Mouse (Mus musculus): ENCODE results near the gene Pcdh20.

The Pcdh20 gene

DNA sequence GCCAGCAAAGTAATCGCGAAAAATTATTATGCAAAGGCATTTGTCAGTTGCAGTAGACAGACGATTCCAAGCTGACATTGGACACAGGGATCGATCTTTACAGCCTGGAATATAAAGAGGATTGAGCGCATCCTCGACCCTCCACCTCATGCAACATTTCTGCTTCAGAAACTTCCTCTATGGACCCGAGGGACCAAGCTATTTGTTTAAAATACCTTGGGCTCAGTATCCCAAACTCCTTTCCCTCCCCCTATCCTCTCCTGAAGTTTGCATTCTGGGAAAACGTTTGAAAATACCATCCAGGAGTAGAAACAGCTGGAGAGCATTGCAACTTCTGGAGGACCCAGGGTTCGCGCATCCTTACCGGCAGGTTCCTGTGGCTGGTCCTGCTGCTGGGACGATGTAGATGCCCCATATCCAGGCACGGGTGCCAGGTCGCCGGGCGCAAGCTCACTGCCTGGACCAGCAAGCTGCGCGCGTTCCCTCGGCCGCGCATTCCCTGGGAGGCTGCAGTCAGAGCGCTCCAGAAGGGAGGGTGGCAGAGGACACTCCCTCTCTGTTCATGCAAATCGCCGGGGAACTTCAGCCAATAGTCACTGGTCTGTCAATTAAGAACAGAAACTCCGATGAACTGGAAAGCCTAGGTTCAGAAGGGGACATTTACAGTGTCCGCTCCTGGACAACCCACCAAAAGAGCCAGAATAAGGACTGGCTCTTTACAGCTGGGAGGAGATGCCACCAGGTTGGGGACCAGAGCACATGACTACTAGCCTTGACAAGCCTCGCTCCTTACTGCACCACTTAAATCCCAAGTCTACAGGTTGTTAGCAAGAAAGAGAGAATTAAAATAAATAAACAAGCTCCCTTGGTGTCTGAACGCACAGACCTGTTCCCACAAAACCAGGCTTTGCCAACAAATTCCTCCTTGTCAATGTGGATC, at the start of gene Pcdh20:
Pcdh20 (minus strand) TSS at position 902 of the 940 bp plus-strand sequence.
- in situ Hi-C loops (cut with MboI, MseI): loop anchor here in 1 of 2 experiments (25.0 kb wide), 1 partner anchor 1008 kb away; no protein-coding TSS in a partner anchor

DNA sequence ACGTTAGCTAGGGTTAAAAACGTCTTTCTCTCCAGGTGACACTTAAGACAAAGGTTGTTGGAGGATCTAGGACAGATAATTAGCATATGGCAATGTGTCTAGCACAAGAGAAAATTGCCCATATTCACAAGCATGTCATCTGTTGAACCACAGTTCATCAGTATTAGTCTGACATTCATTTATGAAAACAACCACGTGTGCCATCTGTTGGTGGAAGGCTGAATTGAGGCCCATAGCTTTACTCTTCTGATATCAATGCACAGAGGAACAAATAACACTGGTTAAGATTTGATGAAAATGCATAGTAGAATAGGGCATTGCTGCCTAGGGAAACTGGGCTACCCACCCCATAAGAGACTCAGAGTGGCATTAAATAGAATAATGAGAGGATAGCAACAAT, 8.7 kb upstream of the Pcdh20 start:
- in situ Hi-C loops (cut with MboI, MseI): loop anchor here in 1 of 2 experiments (10.0 kb wide), 1 partner anchor 495 kb away; no protein-coding TSS in a partner anchor

GRCm38 (mm10) chr14:88469956-88470355, 1.2 kb downstream of the Pcdh20 start:
- in situ Hi-C loops (cut with MboI, MseI): loop anchor here in 1 of 2 experiments (25.0 kb wide), 1 partner anchor 1008 kb away; no protein-coding TSS in a partner anchor

GRCm38 (mm10) chr14:88469361-88469760, 1.8 kb downstream of the Pcdh20 start:
- in situ Hi-C loops (cut with MboI, MseI): loop anchor here in 1 of 2 experiments (25.0 kb wide), 1 partner anchor 1007 kb away; no protein-coding TSS in a partner anchor

DNA sequence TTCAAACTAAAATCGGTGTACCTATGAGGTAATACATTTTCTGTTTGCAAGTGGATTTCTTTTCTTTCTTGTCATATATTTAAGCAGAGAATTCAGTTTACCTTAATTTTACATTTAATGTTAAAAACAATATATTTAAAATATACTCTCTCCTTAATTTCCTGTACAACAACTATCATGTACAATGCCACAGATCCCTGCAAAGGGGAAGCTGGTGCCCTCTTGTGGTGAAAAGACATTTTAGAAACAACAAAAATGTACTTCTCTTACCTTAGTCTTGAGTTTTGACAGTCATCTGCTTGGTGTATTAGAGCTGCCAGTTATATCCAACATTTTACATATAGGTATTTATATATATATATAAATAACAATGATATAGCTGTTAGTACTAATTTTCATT, 4.8 kb downstream of the Pcdh20 start:
- in situ Hi-C loops (cut with MboI, MseI): loop anchor here in 1 of 2 experiments (25.0 kb wide), 1 partner anchor 1004 kb away; no protein-coding TSS in a partner anchor

- in situ Hi-C loops (cut with MboI, MseI): loop anchor here in 1 of 2 experiments (25.0 kb wide), 1 partner anchor 1002 kb away; no protein-coding TSS in a partner anchor
Observed at GRCm38 (mm10) chr14:88464356-88464755, 6.8 kb downstream of the Pcdh20 start.

GRCm38 (mm10) chr14:88463357-88463756, 7.8 kb downstream of the Pcdh20 start:
- in situ Hi-C loops (cut with MboI, MseI): loop anchor here in 1 of 2 experiments (25.0 kb wide), 1 partner anchor 1001 kb away; no protein-coding TSS in a partner anchor

- in situ Hi-C loops (cut with MboI, MseI): loop anchor here in 1 of 2 experiments (25.0 kb wide), 1 partner anchor 1001 kb away; no protein-coding TSS in a partner anchor
Observed at GRCm38 (mm10) chr14:88462944-88463343, 8.3 kb downstream of the Pcdh20 start.

- in situ Hi-C loops (cut with MboI, MseI): loop anchor here in 1 of 2 experiments (25.0 kb wide), 1 partner anchor 998 kb away; no protein-coding TSS in a partner anchor
Observed at GRCm38 (mm10) chr14:88460705-88461104, 10.5 kb downstream of the Pcdh20 start.

DNA sequence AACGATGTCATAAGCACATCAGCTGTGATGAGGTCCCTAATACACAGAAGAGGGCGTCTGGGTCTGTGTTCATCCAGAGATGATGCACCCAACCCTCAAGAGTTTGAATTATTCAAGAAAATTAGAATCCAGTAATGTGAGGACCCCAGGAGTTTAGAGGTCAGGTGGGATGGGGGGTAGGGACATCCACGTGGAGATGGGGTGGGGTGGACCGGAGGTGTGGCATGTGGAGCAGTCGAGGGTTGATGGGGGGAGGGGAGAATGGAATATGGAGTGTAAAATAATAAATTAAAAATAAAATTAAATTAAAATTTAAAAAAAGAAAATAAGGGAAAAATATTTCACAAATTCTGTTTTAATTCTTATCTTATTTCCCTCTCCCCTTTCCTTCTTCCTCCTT, 27.9 kb downstream of the Pcdh20 start:
- in situ Hi-C loops (cut with MboI, MseI): no loop called here

DNA sequence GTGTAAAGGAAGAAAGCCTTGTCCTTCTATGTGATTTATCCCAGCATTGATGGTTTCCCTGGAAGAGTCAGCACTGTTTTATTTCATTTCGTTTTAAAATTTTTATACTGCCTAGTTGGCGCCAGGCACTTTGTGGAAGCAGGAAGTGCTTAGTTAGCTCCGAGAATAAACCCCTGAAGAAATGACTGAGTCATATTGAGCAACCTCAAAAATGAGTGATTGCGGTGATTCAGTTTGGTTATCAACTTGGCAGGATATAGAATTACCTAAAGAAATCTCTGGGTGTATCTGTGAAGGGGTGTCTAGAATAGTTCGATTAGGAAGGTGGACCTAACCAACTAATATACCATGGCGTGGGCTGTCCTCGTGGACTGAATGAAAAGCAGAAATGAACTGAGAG, 41.8 kb downstream of the Pcdh20 start:
- in situ Hi-C loops (cut with MboI, MseI): no loop called here

DNA sequence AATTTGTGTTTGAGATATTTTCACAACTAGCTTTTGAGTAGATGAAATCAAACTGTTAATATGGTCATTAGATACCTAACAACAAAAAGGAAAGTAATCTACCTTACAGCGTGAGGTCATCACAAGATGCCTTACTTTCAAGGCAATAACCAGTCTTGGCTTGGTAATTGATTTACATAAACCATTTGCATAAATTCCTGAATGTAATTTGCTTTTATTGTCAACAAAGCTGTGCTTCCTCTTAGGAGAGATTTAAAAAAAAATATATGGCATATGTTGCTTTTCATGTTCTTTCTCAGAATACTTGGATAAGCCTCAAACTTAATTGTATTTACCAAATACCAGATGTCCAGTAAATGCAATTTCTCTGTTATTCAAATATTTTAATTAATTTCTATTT, 43.8 kb downstream of the Pcdh20 start:
- in situ Hi-C loops (cut with MboI, MseI): no loop called here
